Mouse (Mus musculus) adrenal gland, adult 18-20 months (tissue): ENCODE results near the gene Uchl4. TPM values are rescaled to one million over a fixed set of nuclear protein-coding genes. Genes with fewer than 3 reads are reported as not detected.
"Not testable (repeated sequence)": the region's sequence is repeated elsewhere in the genome, so short reads cannot be mapped to it uniquely, and the experiment has no call there.

Experiments used
- DNase-seq, 2 experiments: peaks; one replicate each; pipeline ENCODE4 v3.0.0; 2021 to 2022; ENCODE audit warnings: low spot score in 2 of 2
- long read RNA-seq, 2 experiments: library from polyadenylated mRNA; stranded (forward); transcript quantifications; one replicate each; pipeline ENCODE4 v2.0.0; 2021
- total RNA-seq, 2 experiments: library from RNA; stranded (reverse); gene quantifications; 1 replicate in 1 of 2; 2 replicates in 1 of 2; pipeline ENCODE4 v1.2.3; 2021

Gene Uchl4
- total RNA-seq: 1 to 10 TPM; 2.2 to 2.8 TPM
- long read RNA-seq, experiment 1: 0 reads
- long read RNA-seq, experiment 2: 0 reads

DNA sequence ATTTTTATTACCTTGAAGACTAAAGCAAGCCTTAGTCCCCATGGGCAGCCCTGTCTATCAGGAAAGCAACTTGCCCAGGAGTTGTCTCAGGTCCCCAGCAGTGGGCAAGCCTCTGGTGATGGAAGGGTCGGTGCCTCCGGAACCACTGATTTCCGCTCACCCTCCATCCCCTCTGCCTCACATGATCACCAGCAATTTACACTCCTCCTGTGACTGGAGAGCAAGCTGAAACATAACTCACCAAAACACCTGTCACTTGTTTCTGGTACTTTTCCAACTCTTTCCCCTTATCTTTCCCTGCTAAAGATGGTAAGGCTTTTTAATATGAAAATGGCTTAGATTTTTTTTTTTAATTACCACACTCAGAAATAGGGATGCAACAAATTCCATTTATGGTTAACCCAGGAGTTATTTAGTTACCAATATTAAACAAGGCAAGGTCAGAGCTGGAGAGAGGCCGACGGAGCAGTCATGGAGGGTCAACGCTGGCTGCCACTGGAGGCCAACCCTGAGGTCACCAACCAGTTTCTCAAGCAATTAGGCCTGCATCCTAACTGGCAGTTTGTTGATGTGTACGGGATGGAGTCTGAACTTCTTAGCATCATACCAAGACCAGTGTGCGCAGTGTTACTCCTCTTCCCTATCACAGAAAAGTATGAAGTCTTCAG is at the start of gene Uchl4:
Gene Uchl4, plus strand, starts transcription at position 434 of the 668 bp plus-strand sequence.
- no peak for DNase-seq

GRCm38 (mm10) chr9:64193879-64194278 is 41.1 kb upstream of the Uchl4 start:
- DNase-seq: peak in 1 of 2 experiments; percentile 11

DNA sequence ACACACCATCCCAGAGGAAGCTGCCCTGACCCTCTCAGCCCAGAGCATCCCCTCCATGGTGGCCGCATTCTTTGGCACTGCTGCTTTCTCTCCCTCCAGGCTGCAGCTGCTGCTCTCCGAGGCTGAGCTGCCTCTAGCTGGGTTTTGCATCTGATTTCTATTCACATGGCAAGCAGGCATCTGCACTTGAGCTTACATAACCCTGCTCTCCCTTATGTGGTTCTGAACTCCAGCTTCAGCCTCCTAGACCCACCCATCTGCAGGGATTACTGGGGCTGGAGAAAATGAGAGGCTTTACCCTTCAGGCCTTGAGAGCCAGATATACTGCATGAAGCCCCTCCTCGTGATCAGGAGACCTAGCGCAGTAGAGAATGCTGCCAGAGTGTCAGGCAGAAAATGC is 39.4 kb upstream of the Uchl4 start:
- no peak for DNase-seq

- DNase-seq: no peak
Measured at GRCm38 (mm10) chr9:64197524-64197923, 37.5 kb upstream of the Uchl4 start.

DNA sequence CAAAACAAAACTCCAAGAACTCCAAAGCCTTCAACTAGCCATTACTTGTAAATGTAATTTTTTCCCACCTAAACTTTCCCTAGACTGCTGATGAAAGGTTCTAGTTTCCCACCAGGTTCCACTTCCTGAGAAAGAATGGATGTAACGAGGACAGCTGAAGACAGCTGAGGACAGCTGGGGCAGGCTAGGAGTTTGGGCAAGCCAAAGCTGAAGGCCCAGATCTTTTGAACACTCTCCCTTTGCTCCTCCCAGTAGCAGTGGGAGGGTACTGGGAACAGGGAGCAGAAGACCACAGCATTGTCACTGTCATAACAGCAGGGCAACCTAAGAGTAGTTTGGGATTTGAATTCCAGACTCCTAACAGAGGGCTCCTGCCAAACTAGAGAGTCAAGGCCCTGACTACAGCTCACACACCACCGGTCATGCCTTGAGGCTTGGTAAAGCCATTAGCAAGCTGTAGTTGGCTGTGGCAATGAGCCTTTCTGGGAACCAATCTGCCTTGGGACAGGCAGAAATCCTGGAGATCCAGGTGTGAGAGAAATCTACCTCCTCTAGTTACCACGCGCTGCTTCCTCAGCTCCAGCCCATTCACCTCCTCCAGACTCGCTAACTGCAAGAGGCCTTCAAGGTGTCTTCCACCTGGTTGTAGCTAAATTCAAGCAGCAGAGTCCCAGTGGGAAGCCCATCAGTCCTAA is 36.8 kb upstream of the Uchl4 start:
- DNase-seq: no peak

DNA sequence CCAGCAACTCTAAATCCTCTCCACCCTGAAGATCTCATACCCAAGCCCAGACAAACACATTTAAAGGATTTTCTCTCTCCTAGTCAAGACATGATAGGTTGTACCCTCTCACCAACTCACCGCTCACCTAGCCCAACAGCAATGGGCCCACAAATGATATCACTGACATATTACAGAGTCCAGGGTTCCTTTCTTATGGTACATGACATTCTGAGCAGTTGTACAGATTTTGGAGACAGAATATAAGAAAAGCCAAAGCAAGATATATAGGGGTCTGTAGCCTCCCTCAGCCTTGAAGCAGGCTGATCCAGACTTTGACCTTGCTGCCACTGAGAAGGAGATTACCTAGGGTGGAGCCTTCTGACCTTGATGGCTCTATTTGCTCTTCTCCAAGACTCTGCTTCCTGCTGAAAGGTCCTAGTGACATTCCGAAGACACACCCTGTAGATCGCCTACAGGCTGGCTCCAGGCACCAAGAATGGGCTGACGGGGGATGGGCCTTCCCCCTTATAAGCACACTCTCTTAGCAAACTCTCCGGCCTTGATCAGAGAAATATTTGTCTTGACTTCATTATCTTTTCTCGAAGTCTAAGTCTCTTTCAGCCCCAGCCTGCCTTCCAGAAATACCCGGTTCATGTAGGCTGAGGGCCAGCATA is 36.1 kb upstream of the Uchl4 start:
- DNase-seq: not testable (repeated sequence)

GRCm38 (mm10) chr9:64199897-64200296 is 35.1 kb upstream of the Uchl4 start:
- DNase-seq: no peak

- DNase-seq: no peak
Measured at GRCm38 (mm10) chr9:64202331-64202730, 32.7 kb upstream of the Uchl4 start.

DNA sequence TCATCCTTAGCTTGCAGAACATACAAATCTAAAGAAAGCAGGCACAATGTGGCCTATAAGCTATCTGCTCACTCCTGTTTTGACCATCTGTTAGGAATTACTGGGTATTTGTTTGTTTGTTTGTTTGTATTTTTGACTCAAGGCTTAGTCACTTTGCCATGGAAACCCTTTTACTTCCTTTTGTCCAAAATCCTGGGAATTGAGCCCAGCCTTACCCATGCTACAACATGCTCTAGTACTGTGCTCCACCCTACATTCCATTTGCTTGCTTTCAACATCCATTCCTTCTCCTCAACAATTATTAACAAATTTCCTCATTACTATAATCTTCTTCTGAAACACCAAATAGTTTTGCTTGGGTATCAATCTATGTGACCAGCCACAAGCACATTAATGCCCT is 32.1 kb upstream of the Uchl4 start:
- no peak for DNase-seq

GRCm38 (mm10) chr9:64207509-64208084 is 27.4 kb upstream of the Uchl4 start:
- no peak for DNase-seq

GRCm38 (mm10) chr9:64214452-64214851 is 20.5 kb upstream of the Uchl4 start:
- no peak for DNase-seq

- no peak for DNase-seq
Measured at GRCm38 (mm10) chr9:64216090-64216489, 18.9 kb upstream of the Uchl4 start.

DNA sequence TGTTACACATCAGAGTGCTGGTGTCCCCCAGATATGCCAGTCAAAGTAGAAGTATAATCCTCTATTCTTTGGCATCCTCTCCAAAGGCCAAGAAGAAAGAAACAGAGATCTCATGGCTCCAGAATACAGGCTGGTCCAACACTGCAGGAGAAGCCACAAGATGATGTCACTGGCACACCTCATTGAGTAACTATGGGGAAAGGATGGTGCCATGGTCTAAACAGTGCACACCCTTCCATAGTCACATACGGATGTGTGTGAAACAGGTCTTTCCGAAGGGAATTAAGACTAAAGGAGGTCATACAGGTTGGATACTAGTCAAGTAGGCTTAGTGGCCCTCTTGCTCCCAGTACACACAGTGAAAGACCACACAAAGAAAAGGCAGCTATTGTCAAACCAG is 18.4 kb upstream of the Uchl4 start:
- DNase-seq: no peak

GRCm38 (mm10) chr9:64217887-64218286 is 17.1 kb upstream of the Uchl4 start:
- no peak for DNase-seq

DNA sequence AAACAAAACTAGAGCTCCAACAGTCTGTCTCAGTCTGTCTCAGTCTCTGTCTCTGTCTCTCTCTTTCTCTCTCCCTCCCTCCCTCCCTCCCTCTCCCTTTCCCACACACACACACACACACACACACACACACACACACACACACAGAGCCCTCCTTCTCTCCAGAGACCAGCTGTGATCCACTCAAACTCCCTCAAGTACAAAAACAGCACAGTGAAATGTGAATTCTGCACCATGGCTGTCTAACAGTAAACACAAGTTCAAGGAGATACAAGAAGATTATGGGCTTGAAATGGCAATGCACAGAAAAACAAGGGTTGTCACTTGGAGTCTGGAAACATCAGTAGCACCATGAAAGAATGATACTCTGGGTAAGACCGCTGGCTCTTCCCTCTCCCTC is 15.7 kb upstream of the Uchl4 start:
- no peak for DNase-seq

DNA sequence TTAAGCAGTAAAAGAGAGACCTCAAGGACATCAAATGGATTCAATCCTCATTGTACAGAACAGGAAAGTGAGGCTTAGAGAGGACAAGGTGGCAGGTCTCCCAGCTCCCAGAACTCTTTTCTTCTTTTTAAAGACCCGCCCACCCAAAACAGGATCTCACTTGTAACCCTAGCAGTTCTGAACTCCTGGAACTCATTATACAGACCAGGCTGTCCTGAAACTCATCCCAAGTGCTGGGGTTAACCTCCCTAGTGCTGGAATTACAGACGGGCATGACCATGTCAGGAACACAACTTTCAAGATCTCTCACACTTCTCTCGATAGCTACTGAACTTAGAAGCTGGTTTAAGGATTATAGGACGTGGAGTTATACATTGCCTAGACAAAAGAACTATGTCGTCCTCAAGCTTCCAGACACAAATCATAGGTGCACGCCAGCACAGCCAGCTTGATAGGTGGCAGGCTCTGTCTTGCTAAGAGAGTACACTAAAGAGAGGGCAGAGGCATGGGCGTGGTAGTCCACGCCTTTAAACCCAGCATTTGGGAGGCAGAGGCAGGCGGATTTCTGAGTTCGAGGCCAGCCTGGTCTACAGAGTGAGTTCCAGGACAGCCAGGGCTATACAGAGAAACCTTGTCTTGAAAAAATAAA is 15.1 kb upstream of the Uchl4 start:
- no peak for DNase-seq

GRCm38 (mm10) chr9:64220603-64221002 is 14.4 kb upstream of the Uchl4 start:
- DNase-seq: no peak

DNA sequence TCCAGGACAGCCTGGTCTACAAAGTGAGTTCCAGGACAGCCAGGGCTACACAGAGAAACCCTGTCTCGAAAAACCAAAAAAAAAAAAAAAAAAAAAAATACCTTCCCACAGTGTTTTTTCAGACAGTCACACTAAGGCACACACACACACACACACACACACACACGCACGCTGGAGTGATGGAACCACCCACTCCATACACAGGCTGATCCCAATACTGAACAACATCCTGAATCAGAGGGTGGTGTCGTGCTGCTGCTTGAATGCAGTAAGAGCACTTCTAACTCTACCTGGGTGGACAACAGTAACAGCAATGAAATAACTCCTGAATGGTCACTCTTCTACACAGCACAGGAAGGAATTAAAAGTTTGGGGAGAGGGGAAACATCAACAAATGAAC is 13.5 kb upstream of the Uchl4 start:
- DNase-seq: no peak

DNA sequence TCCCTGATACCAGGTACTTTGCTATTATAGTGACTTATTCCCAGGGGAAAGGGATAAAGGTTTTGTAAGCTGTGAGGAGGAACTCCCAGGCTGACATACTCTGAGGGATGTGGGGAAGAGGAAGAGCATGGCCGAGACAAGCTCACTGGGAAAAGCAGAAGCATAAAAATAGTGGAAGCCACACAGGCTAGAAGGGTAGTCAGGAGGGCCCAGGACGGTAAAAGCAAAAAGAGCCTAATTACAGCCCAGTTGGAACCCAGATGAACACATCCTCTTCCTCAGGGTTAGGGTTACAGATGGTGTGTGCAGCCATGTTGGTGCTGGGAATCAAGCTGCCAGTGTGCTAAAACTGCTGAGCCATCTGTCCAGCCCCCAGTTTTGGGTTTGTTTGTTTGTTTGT is 12.9 kb upstream of the Uchl4 start:
- no peak for DNase-seq

DNA sequence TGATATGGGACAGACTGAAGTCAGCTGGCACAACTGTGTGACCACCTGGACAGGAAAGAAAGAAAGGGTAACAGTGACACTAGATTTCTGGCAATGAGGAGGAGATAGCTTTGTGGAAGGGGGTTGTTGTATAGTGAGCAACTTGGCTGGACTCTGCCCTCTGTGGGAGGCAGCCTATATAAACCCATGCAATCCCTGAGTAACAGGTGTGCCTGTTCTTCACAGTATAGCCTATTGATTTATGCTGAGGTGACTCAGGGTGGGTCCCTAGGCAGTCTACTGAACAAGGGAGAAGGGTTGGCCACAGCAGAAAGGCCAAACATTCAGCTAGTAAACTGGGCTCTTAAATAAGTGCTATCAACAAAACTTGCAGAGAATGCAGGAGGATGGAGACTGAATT is 9.2 kb upstream of the Uchl4 start:
- no peak for DNase-seq

GRCm38 (mm10) chr9:64227736-64228135 is 7.3 kb upstream of the Uchl4 start:
- DNase-seq: no peak
